15 mouse cellular contexts compared by ENCODE assay signal in the genomic region with DNA sequence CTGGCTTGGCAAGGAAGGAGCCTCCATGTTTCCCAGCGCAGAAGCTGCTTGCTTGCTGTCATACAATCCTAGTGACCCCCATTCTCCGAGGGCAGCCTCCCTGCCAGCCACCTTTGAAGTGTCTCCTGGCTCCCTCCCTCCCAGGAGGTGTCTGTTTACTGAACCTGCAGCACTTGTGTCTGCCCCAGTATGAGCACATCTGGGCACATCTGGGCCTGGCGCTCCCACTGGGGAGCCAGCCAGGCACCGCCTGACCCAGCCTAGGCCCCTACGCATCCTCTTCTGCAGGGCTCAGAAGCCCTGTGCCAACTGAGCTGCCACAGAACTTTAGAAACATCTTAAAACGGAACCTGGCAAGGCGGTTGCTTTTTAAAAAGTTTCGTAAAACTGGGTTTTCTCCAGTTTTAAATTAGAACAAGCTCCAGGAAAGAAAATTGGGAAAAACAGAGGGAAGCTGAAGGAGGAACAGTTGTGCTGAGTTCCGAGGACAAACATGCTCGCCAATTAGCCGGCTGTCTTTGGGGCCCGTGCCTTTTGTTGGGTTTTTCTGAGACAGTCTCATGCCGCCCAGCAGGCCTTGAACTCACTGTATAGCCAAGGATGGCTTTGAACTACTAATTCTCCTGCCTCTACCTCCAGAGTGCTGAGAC. TPM values are rescaled to one million over a fixed set of nuclear protein-coding genes. Genes with fewer than 3 reads are reported as not detected.
DNase-seq lines count a peak whose midpoint lies in the region; ATAC-seq lines count a peak whose summit lies in the region.
"Had no signal": no experiment of that assay in that cellular context is flagged by ENCODE, and none has a peak within 500 bp of the region (broad histone marks: within the 10 kb centered on the region; RNA-seq: fewer than 3 reads in every experiment).

No protein-coding gene starts in this region.

- intact Hi-C loops in left cerebral cortex, postnatal 14 days (cut with DNase I): no loop called here

- peak; percentile 14 to 71 for DNase-seq in frontal cortex, adult 2 months (ENCODE audit: extremely low spot score in 1 of 2, low spot score in 1 of 2)
- DNase-seq in frontal cortex, postnatal 14 days (ENCODE audit: low spot score in 2 of 2): no peak
- peak; percentile 30 for DNase-seq in right cerebral cortex, adult 18-20 months
- DNase-seq in right cerebral cortex, postnatal 4 days: no peak
- peak; percentile 38 to 46 for DNase-seq in left cerebral cortex, postnatal 14 days (ENCODE audit: low spot score in 2 of 2)
- DNase-seq in adrenal gland, adult (ENCODE audit: inconsistent age in 2 of 2, low spot score in 1 of 2): no peak
- DNase-seq: adrenal gland, postnatal 10 days; cerebellum, adult 11 months; kidney, postnatal 14 days; lung, adult 18-20 months; thymus, postnatal 14 days had no signal

- ATAC-seq in megakaryocyte, adult 5-6 weeks (ENCODE audit: poor library complexity, severe bottlenecking): no peak
- ATAC-seq: Patski had no signal

RNA-seq across cellular contexts. Expression of a gene that starts 7.3 kb away (rescaled TPM):
- polyA plus RNA-seq in frontal cortex, adult 2 months (2012; rRNA removed): 3.3 and 4.6 TPM in 2 replicates
- total RNA-seq in left cerebral cortex, postnatal 14 days (2021): 10 to 100 TPM in 1 of 2 experiments, 1 to 10 TPM in 1; 9.2 to 11.4 TPM
- not detected in 2 replicates for total RNA-seq in megakaryocyte, adult 5-6 weeks (2015)
- total RNA-seq in megakaryocyte, adult 5-6 weeks (2017): not detected in 2 replicates

RNA-seq across cellular contexts. Expression of a gene that starts 48.5 kb away (rescaled TPM):
- 8.0 and 9.0 TPM in 2 replicates for polyA plus RNA-seq in frontal cortex, adult 2 months (2012; rRNA removed)
- 10 to 100 TPM; 12.8 to 16.1 TPM for total RNA-seq in left cerebral cortex, postnatal 14 days (2021)
- total RNA-seq in megakaryocyte, adult 5-6 weeks (2015): not detected in 2 replicates
- 0.04 TPM in 1 of 2 replicates, not detected in the other for total RNA-seq in megakaryocyte, adult 5-6 weeks (2017)
- total RNA-seq: common myeloid progenitor, adult 5-6 weeks had no signal
- polyA plus RNA-seq: heart, embryonic 13.5 days had no signal

RNA-seq across cellular contexts. Expression of a gene that starts 55.6 kb away (rescaled TPM):
- 8.7 and 9.2 TPM in 2 replicates for polyA plus RNA-seq in frontal cortex, adult 2 months (2012; rRNA removed)
- total RNA-seq in left cerebral cortex, postnatal 14 days (2021): 1 to 10 TPM; 2.4 to 7.1 TPM
- 0.16 TPM in 1 of 2 replicates, not detected in the other for total RNA-seq in megakaryocyte, adult 5-6 weeks (2015)
- 2.1 TPM in 1 of 2 replicates, not detected in the other for total RNA-seq in megakaryocyte, adult 5-6 weeks (2017)

Comparison
In these comparisons a context has a peak if more than half of its experiments do, and no peak if none do; other contexts are left out.
1. DNase-seq: peak in frontal cortex, adult 2 months (2 of 2), right cerebral cortex, adult 18-20 months (single experiment) and left cerebral cortex, postnatal 14 days (2 of 2); none in frontal cortex, postnatal 14 days (0 of 2), right cerebral cortex, postnatal 4 days (single experiment) and adrenal gland, adult (0 of 2).
2. RNA of a gene that starts 7.3 kb away (total RNA-seq): 9.2 to 11.4 TPM in left cerebral cortex, postnatal 14 days; not detected in megakaryocyte, adult 5-6 weeks; every median in the first group is over 10 times any median in the second.
3. RNA of a gene that starts 48.5 kb away (total RNA-seq): 12.8 to 16.1 TPM in left cerebral cortex, postnatal 14 days; 0.04 TPM in megakaryocyte, adult 5-6 weeks; every median in the first group is over 10 times any median in the second.